ENCODE assay signal across 7 mouse cellular contexts in the genomic region with DNA sequence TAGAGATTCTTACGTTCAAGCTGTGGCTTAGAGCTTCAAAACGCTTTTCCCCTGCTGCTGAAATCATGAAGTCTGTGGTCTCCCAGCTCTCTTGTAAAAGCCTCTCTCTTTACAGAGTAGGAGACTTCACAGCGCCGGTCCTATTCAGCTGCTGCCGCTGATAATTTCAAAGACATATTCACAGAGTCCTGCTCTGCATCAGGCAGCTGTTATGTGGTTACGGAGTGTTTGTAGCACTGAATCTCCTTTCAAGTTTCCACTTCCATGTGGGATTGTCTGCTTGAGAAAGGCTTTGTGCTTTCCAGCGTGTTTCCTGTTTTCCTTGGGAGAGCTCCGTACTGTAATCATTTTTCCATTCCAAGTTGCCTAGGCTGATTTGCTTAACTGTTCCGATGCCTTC. TPM values are rescaled to one million over a fixed set of nuclear protein-coding genes. Genes with fewer than 3 reads are reported as not detected.
A peak's percentile ranks its signal among the peaks of the same experiment; 100 is the strongest.
DNase-seq lines count a peak whose midpoint lies in the region; ATAC-seq lines count a peak whose summit lies in the region.

No protein-coding gene starts in this region.

- no peaks in the 10 kb centered on the region for H3K9me3 ChIP-seq in neural tube, embryonic 12.5 days
- H3K9me3 ChIP-seq in hindbrain, embryonic 12.5 days (replicated peaks), result no peaks in the 10 kb centered on the region
- no peaks in the 10 kb centered on the region for H3K9me3 ChIP-seq in liver, embryonic 16.5 days (replicated peaks; ENCODE audit: control insufficient read depth, low read length)

- peak overlapping the region; percentile 27; the same call in 1 of the 2 replicates for H3K4me2 ChIP-seq in neural tube, embryonic 12.5 days (replicated peaks)
- H3K4me2 ChIP-seq in hindbrain, embryonic 12.5 days (replicated peaks), result peak overlapping the region; percentile 24; the same call in 1 of the 2 replicates
- H3K4me2 ChIP-seq in liver, embryonic 16.5 days (ENCODE audit: low read depth, low read length), result peak overlapping the region; percentile 35

- WGBS in neural tube, embryonic 12.5 days, result 52% methylated on average over 9 of the region's 9 CpGs
- 36% methylated on average over 9 of the region's 9 CpGs for WGBS in hindbrain, embryonic 12.5 days
- 24% methylated on average over 9 of the region's 9 CpGs for WGBS in liver, embryonic 16.5 days (ENCODE audit: insufficient replicate concordance)

- H3K4me1 ChIP-seq in neural tube, embryonic 12.5 days, result 0 out of 2 replicates have a peak, but pooled peaks cover 2% of the 10 kb centered on the region
- peaks cover 3% of the 10 kb centered on the region for H3K4me1 ChIP-seq in hindbrain, embryonic 12.5 days
- peaks cover 2% of the 10 kb centered on the region; the same call in 1 of the 2 replicates for H3K4me1 ChIP-seq in liver, embryonic 16.5 days (ENCODE audit: control insufficient read depth, low read depth, low read length)

- H3K36me3 ChIP-seq in neural tube, embryonic 12.5 days, result no peaks in the 10 kb centered on the region
- H3K36me3 ChIP-seq in hindbrain, embryonic 12.5 days, result no peaks in the 10 kb centered on the region
- no peaks in the 10 kb centered on the region for H3K36me3 ChIP-seq in liver, embryonic 16.5 days (ENCODE audit: control insufficient read depth, insufficient read depth)

- no peak overlapping the region for H3K4me3 ChIP-seq in neural tube, embryonic 12.5 days
- no peak overlapping the region for H3K4me3 ChIP-seq in hindbrain, embryonic 12.5 days
- peak overlapping the region; percentile 6; the same call in 1 of the 2 replicates for H3K4me3 ChIP-seq in liver, embryonic 16.5 days (ENCODE audit: low read depth, low read length)

- DNase-seq in neural tube, embryonic 10.5 days (ENCODE audit: extremely low spot score, low spot score), result no peak
- DNase-seq in fibroblast of lung, adult 2 months (ENCODE audit: low read depth), result peak; percentile 42
- DNase-seq in urinary bladder, postnatal 25 days (ENCODE audit: low spot score), result no peak
- DNase-seq in cerebellum, adult 18-20 months, result no peak

- no peak overlapping the region for H3K9ac ChIP-seq in neural tube, embryonic 12.5 days
- no peak overlapping the region for H3K9ac ChIP-seq in hindbrain, embryonic 12.5 days
- H3K9ac ChIP-seq in liver, embryonic 16.5 days (ENCODE audit: low read depth, low read length), result no peak overlapping the region

- ATAC-seq in neural tube, embryonic 12.5 days (ENCODE audit: low FRiP score, low read depth), result no peak
- no peak for ATAC-seq in hindbrain, embryonic 12.5 days (ENCODE audit: low FRiP score)
- no peak for ATAC-seq in liver, embryonic 16.5 days (ENCODE audit: low read depth)

- no peak overlapping the region for H3K27ac ChIP-seq in neural tube, embryonic 12.5 days
- peak overlapping the region; percentile 30; the same call in 1 of the 2 replicates for H3K27ac ChIP-seq in hindbrain, embryonic 12.5 days
- H3K27ac ChIP-seq in liver, embryonic 16.5 days (ENCODE audit: low read length), result peak overlapping the region; percentile 37; the same call in 1 of the 2 replicates

- H3K27me3 ChIP-seq in neural tube, embryonic 12.5 days (replicated peaks), result no peaks in the 10 kb centered on the region
- no peaks in the 10 kb centered on the region for H3K27me3 ChIP-seq in hindbrain, embryonic 12.5 days
- H3K27me3 ChIP-seq in liver, embryonic 16.5 days (ENCODE audit: control insufficient read depth, insufficient read depth, low read depth, low read length), result no peaks in the 10 kb centered on the region

RNA-seq across cellular contexts. Expression of a gene that starts 30.1 kb away (rescaled TPM):
- 23.1 and 26.3 TPM in 2 replicates for polyA plus RNA-seq in neural tube, embryonic 12.5 days (2016; fragmentation: Nextera tagmentation; extraction: Ambion mirVana)
- 24.8 and 28.7 TPM in 2 replicates for polyA plus RNA-seq in hindbrain, embryonic 12.5 days (2016; fragmentation: Nextera tagmentation; extraction: Ambion mirVana)
- polyA plus RNA-seq in liver, embryonic 16.5 days (2015; fragmentation: Nextera tagmentation; extraction: Ambion mirVana), result 10.1 and 11.3 TPM in 2 replicates

RNA-seq across cellular contexts. Expression of a gene that starts 30.8 kb away (rescaled TPM):
- 17.9 and 18.2 TPM in 2 replicates for polyA plus RNA-seq in neural tube, embryonic 12.5 days (2016; fragmentation: Nextera tagmentation; extraction: Ambion mirVana)
- 18.3 and 19.6 TPM in 2 replicates for polyA plus RNA-seq in hindbrain, embryonic 12.5 days (2016; fragmentation: Nextera tagmentation; extraction: Ambion mirVana)
- 7.0 and 7.2 TPM in 2 replicates for polyA plus RNA-seq in liver, embryonic 16.5 days (2015; fragmentation: Nextera tagmentation; extraction: Ambion mirVana)

RNA-seq across cellular contexts. Expression of a gene that starts 59.5 kb away (rescaled TPM):
- 12.3 and 13.9 TPM in 2 replicates for polyA plus RNA-seq in neural tube, embryonic 12.5 days (2016; fragmentation: Nextera tagmentation; extraction: Ambion mirVana)
- polyA plus RNA-seq in hindbrain, embryonic 12.5 days (2016; fragmentation: Nextera tagmentation; extraction: Ambion mirVana), result 14.6 and 17.2 TPM in 2 replicates
- polyA plus RNA-seq in liver, embryonic 16.5 days (2015; fragmentation: Nextera tagmentation; extraction: Ambion mirVana), result 6.8 and 7.7 TPM in 2 replicates
